Mouse (Mus musculus) liver (tissue): ENCODE data around the gene Klra8.
"Not testable (repeated sequence)": the region's sequence is repeated elsewhere in the genome, so short reads cannot be mapped to it uniquely, and the experiment has no call there.

ENCODE experiments used
- DNase-seq: peaks from one replicate; pipeline ENCODE4 v3.0.0-alpha.2; 2020; ENCODE audit warnings: mixed read lengths

Gene Klra8

GRCm38 (mm10) chr6:130129798-130130197, at the start of gene Klra8:
Gene Klra8, minus strand, starts transcription at chr6:130129898.
- DNase-seq: not testable (repeated sequence)

- no peak for DNase-seq
Measured at GRCm38 (mm10) chr6:130110485-130110884, 19.2 kb downstream of the Klra8 start.

- not testable (repeated sequence) for DNase-seq
Measured at GRCm38 (mm10) chr6:130102743-130103142, 27.0 kb downstream of the Klra8 start.

GRCm38 (mm10) chr6:130092336-130092948, 37.3 kb downstream of the Klra8 start:
- DNase-seq: no peak

- not testable (repeated sequence) for DNase-seq
Measured at GRCm38 (mm10) chr6:130067171-130067570, 62.5 kb downstream of the Klra8 start, which contains the start of gene Klra4. Gene Klra4, minus strand, starts transcription at chr6:130067271.
